Mouse (Mus musculus) ES-Bruce4 (cell line): ENCODE results near the gene Vmn1r116. TPM values are rescaled to one million over a fixed set of nuclear protein-coding genes. Genes with fewer than 3 reads are reported as not detected.
"Not testable (repeated sequence)": the region's sequence is repeated elsewhere in the genome, so short reads cannot be mapped to it uniquely, and the experiment has no call there.

Source experiments
- H3K27ac ChIP-seq: 2 replicates; pipeline ENCODE4 v1.5.1; 2012; ENCODE audit warnings: low read length, inconsistent platforms; ENCODE audit not compliant: insufficient read depth
- H3K27me3 ChIP-seq: 2 replicates; pipeline ENCODE4 v1.6.1; 2012; ENCODE audit warnings: mild to moderate bottlenecking, low read length, inconsistent platforms; ENCODE audit not compliant: control insufficient read depth, poor library complexity, insufficient read depth, severe bottlenecking
- H3K36me3 ChIP-seq: 2 replicates; pipeline ENCODE4 v1.6.1; 2012; ENCODE audit warnings: inconsistent platforms, mild to moderate bottlenecking, low read length, moderate library complexity; ENCODE audit not compliant: control insufficient read depth, poor library complexity, insufficient read depth, severe bottlenecking
- H3K4me1 ChIP-seq: one replicate; pipeline ENCODE4 v1.8.1; 2011; ENCODE audit warnings: low read length; ENCODE audit not compliant: control insufficient read depth, insufficient read depth
- H3K4me3 ChIP-seq: 2 replicates; pipeline ENCODE4 v1.5.1; 2011; ENCODE audit warnings: low read depth, mild to moderate bottlenecking, low read length
- H3K9ac ChIP-seq: 2 replicates; pipeline ENCODE4 v1.6.1; 2012; ENCODE audit warnings: low read depth, mild to moderate bottlenecking, inconsistent platforms; ENCODE audit not compliant: poor library complexity, severe bottlenecking
- H3K9me3 ChIP-seq: replicated peaks from 2 replicates; pipeline ENCODE4 v1.6.1; 2012; ENCODE audit warnings: mild to moderate bottlenecking, low read length, inconsistent platforms; ENCODE audit not compliant: control insufficient read depth, poor library complexity, insufficient read depth, severe bottlenecking
- polyA plus RNA-seq: library from polyadenylated mRNA; stranded (reverse); fragments of >200 nt; gene quantifications from 2 replicates; pipeline ENCODE4 v1.2.4, GENCODE M21; 2011; ENCODE audit warnings: low read depth; ENCODE audit not compliant: missing spikeins, insufficient read depth, insufficient read length

The Vmn1r116 gene
- polyA plus RNA-seq = not detected in 2 replicates

DNA sequence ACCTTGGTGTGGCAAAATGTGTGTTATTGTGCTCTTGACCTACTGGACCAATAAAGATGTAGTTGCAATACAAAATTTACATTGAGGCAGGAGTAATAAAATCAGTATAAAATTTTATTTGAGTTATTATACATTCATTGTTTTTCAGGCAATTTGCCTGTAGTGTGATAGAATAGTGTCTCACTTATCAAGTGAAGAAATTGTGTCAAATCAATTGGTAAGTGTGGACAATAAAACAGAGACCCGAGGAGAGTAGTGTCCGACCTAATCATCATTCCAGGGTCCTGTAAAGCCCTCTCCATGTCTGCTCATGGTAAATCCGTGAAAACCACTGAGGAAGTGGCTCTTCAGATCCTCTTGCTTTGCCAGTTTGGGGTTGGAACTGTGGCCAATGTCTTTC, at the start of gene Vmn1r116:
Gene Vmn1r116, plus strand, starts transcription at position 301 of the 400 bp plus-strand sequence.
- H3K36me3 ChIP-seq, H3K4me3 ChIP-seq, H3K27ac ChIP-seq, H3K9me3 ChIP-seq, H3K27me3 ChIP-seq, H3K9ac ChIP-seq, H3K4me1 ChIP-seq: not testable (repeated sequence)

GRCm38 (mm10) chr7:20844885-20845284, 27.2 kb upstream of the Vmn1r116 start, which contains the start of gene Vmn1r115:
Gene Vmn1r115, minus strand, starts transcription at chr7:20844985.
- not testable (repeated sequence) for H3K9ac ChIP-seq, H3K4me3 ChIP-seq, H3K27ac ChIP-seq, H3K9me3 ChIP-seq, H3K27me3 ChIP-seq, H3K36me3 ChIP-seq, H3K4me1 ChIP-seq

DNA sequence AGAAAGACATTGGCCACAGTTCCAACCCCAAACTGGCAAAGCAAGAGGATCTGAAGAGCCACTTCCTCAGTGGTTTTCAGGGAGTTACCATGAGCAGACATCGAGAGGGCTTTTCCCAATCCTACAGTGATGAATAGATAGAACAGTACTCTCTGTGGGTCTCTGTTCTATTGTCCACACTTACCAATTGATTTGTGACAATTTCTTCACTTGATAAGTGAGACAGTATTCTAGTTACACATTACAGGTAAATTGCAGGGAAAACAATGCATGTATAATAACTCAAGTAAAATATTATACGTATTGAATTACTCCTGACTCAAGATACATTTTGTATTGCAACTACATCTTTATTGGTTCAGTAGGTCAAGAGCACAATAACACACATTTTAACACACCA, 12.0 kb downstream of the Vmn1r116 start, which contains the start of gene Vmn1r117:
Gene Vmn1r117, minus strand, starts transcription at position 101 of the 400 bp plus-strand sequence.
- not testable (repeated sequence) for H3K9me3 ChIP-seq, H3K4me1 ChIP-seq, H3K4me3 ChIP-seq, H3K27me3 ChIP-seq, H3K36me3 ChIP-seq, H3K9ac ChIP-seq, H3K27ac ChIP-seq

DNA sequence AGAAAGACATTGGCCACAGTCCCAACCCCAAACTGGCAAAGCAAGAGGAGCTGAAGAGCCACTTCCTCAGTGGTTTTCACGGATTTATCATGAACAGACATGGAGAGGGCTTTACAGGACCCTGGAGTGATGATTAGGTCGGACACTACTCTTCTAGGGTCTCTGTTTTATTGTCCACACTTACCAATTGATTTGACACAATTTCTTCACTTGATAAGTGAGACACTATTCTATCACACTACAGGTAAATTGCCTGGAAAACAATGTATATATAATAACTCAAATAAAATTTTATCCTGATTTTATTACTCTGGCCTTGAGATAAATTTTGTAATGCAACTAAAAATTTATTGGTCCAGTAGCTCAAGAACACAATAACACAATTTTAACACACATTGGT, 40.2 kb downstream of the Vmn1r116 start, which contains the start of gene Vmn1r118:
Gene Vmn1r118, minus strand, starts transcription at position 101 of the 400 bp plus-strand sequence.
- H3K27ac ChIP-seq, H3K27me3 ChIP-seq, H3K9me3 ChIP-seq, H3K36me3 ChIP-seq, H3K4me1 ChIP-seq, H3K9ac ChIP-seq, H3K4me3 ChIP-seq: not testable (repeated sequence)

Other genes with a start within 250 kb of the Vmn1r116 start
- not detected in 2 replicates for gene Vmn1r107, start 203.3 kb upstream of the Vmn1r116 start, polyA plus RNA-seq
- not detected in 2 replicates for gene Vmn1r111, start 169.0 kb upstream of the Vmn1r116 start, polyA plus RNA-seq
- not detected in 2 replicates for gene Gm10668, start 141.6 kb upstream of the Vmn1r116 start, polyA plus RNA-seq
- not detected in 2 replicates for gene Vmn1r112, start 101.1 kb upstream of the Vmn1r116 start, polyA plus RNA-seq
- gene Vmn1r113, start 85.0 kb upstream of the Vmn1r116 start, polyA plus RNA-seq = not detected in 2 replicates
- not detected in 2 replicates for gene Vmn1r114, start 60.1 kb upstream of the Vmn1r116 start, polyA plus RNA-seq
- gene Vmn1r115, start 27.3 kb upstream of the Vmn1r116 start, polyA plus RNA-seq = not detected in 2 replicates
- not detected in 2 replicates for gene Vmn1r117, start 11.9 kb downstream of the Vmn1r116 start, polyA plus RNA-seq
- not detected in 2 replicates for gene Vmn1r118, start 40.1 kb downstream of the Vmn1r116 start, polyA plus RNA-seq
- not detected in 2 replicates for gene Vmn1r119, start 140.2 kb downstream of the Vmn1r116 start, polyA plus RNA-seq
- not detected in 2 replicates for gene Vmn1r120, start 181.5 kb downstream of the Vmn1r116 start, polyA plus RNA-seq
- gene Vmn1r121, start 226.3 kb downstream of the Vmn1r116 start, polyA plus RNA-seq = not detected in 2 replicates